Comparison of ENCODE assay signal across 8 mouse cellular contexts in the genomic region with DNA sequence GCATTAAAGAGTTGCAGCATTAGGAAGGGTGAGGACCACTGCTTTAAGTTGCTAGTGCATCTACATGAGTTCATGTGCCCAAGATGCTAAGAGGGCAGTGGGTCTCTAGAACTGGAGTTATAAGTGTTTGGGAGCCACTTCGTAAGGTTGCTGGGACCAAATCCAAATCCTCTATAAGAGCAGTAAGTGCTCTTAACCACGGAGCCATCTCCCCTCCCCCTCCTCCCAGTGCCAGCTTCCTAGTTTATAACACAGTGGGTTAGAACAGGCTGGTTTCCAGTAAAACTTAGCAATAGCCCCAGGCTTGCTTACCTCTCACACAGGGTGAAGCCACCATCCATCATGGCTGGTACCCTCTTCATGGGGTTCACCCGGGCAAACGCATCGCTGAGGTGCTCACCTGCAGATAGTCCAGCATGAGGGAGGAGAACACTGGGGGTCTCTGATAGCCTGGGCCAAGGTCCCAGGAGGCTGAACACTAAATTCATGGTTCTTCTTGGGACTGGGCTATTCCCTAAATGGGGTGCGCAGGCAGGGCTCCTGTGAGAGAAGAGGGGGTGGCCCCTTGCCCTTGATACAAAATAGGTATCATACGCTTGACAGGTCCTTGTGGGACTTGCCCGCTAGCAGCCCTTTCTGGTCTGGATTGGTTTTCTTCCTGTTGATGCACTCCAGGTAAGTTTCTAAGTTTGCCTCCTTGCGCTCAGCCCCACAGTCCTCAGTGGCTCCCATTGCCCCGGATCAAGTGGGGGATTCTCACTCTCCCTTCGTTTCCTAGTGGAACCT. TPM values are rescaled to one million over a fixed set of nuclear protein-coding genes. Genes with fewer than 3 reads are reported as not detected.
A peak's percentile ranks its signal among the peaks of the same experiment; 100 is the strongest.
DNase-seq lines count a peak whose midpoint lies in the region; ATAC-seq and TF ChIP-seq lines count a peak whose summit lies in the region.

No protein-coding gene starts in this region.

- 0 out of 2 replicates have a peak, but pooled peaks cover 1% of the 10 kb centered on the region for H3K4me1 ChIP-seq in heart, adult 2 months (ENCODE audit: control insufficient read depth, insufficient read depth, low read length)
- peaks cover 21% of the 10 kb centered on the region for H3K4me1 ChIP-seq in forebrain, embryonic 16.5 days (replicated peaks; ENCODE audit: control insufficient read depth, insufficient read depth, low read length)
- H3K4me1 ChIP-seq in limb, embryonic 13.5 days, result peaks cover 33% of the 10 kb centered on the region
- H3K4me1 ChIP-seq in midbrain, embryonic 16.5 days (ENCODE audit: control insufficient read depth, insufficient read depth, low read length), result peaks cover 5% of the 10 kb centered on the region

- H3K79me2 ChIP-seq in heart, adult 2 months (replicated peaks; ENCODE audit: control insufficient read depth, insufficient read depth, low read length), result no peaks in the 10 kb centered on the region

- no peak for DNase-seq in heart, adult 2 months
- DNase-seq in heart, adult 8-10 months (ENCODE audit: low spot score), result no peak
- DNase-seq in urinary bladder, adult 2 months (ENCODE audit: low spot score), result no peak
- DNase-seq in right cerebral cortex, postnatal 4 days, result no peak

- TF ChIP-seq EP300 in heart, adult 2 months (IDR thresholded peaks at IDR 0.05; ENCODE audit: insufficient read depth, low read depth, low read length), result no peak

- peak overlapping the region; percentile 58 for H3K4me3 ChIP-seq in heart, adult 2 months
- peak overlapping the region; percentile 47 for H3K4me3 ChIP-seq in forebrain, embryonic 16.5 days (replicated peaks; ENCODE audit: low read length)
- peak overlapping the region; percentile 52 for H3K4me3 ChIP-seq in limb, embryonic 13.5 days
- H3K4me3 ChIP-seq in midbrain, embryonic 16.5 days (ENCODE audit: low read depth, low read length), result peak overlapping the region; percentile 41

- H3K36me3 ChIP-seq in heart, adult 2 months (ENCODE audit: control insufficient read depth, insufficient read depth, low read length), result no peaks in the 10 kb centered on the region
- no peaks in the 10 kb centered on the region for H3K36me3 ChIP-seq in forebrain, embryonic 16.5 days (ENCODE audit: control insufficient read depth, insufficient read depth)
- H3K36me3 ChIP-seq in limb, embryonic 13.5 days, result no peaks in the 10 kb centered on the region
- no peaks in the 10 kb centered on the region for H3K36me3 ChIP-seq in midbrain, embryonic 16.5 days (ENCODE audit: control insufficient read depth, insufficient read depth, low read length)

- intact Hi-C loops in heart, adult 2 months (cut with DNase I), result loop anchor here (2.0 kb wide), 1 partner anchor 36 kb away; no protein-coding TSS in a partner anchor

- H3K27me3 ChIP-seq in heart, adult 2 months (ENCODE audit: control insufficient read depth, insufficient read depth, low read length), result no peaks in the 10 kb centered on the region
- H3K27me3 ChIP-seq in forebrain, embryonic 16.5 days (replicated peaks; ENCODE audit: control insufficient read depth, insufficient read depth, low read length), result no peaks in the 10 kb centered on the region; the same call in 1 of the 2 replicates
- peaks cover 11% of the 10 kb centered on the region for H3K27me3 ChIP-seq in limb, embryonic 13.5 days
- H3K27me3 ChIP-seq in midbrain, embryonic 16.5 days (ENCODE audit: control insufficient read depth, insufficient read depth, low read depth, low read length), result no peaks in the 10 kb centered on the region

- no peaks in the 10 kb centered on the region for H3K9me3 ChIP-seq in forebrain, embryonic 16.5 days (ENCODE audit: control insufficient read depth, low read length)
- no peaks in the 10 kb centered on the region for H3K9me3 ChIP-seq in limb, embryonic 13.5 days
- H3K9me3 ChIP-seq in midbrain, embryonic 16.5 days (replicated peaks; ENCODE audit: control insufficient read depth, low read length, poor library complexity, severe bottlenecking), result no peaks in the 10 kb centered on the region

- H3K27ac ChIP-seq in heart, adult 2 months, result peak overlapping the region; percentile 2; the same call in 1 of the 2 replicates
- H3K27ac ChIP-seq in forebrain, embryonic 16.5 days (ENCODE audit: low read length), result no peak overlapping the region
- no peak overlapping the region for H3K27ac ChIP-seq in limb, embryonic 13.5 days
- H3K27ac ChIP-seq in midbrain, embryonic 16.5 days (ENCODE audit: low read length), result no peak overlapping the region

- no peak for TF ChIP-seq CTCF in heart, adult 2 months (IDR thresholded peaks at IDR 0.05)

- H3K4me2 ChIP-seq in forebrain, embryonic 16.5 days (ENCODE audit: low read length), result peak overlapping the region; percentile 87
- peak overlapping the region; percentile 81 for H3K4me2 ChIP-seq in limb, embryonic 13.5 days (replicated peaks)
- H3K4me2 ChIP-seq in midbrain, embryonic 16.5 days (ENCODE audit: low read length), result peak overlapping the region; percentile 59

- ATAC-seq in forebrain, embryonic 16.5 days, result 0 out of 2 replicates have a peak, but pooled peaks have one; percentile 13
- no peak for ATAC-seq in limb, embryonic 13.5 days (ENCODE audit: low FRiP score, low read depth)
- ATAC-seq in midbrain, embryonic 16.5 days, result no peak
- no peak for ATAC-seq in CD4-positive, CD25-positive, alpha-beta regulatory T cell, adult 4 months

- no peak for TF ChIP-seq POLR2A in heart, adult 2 months (IDR thresholded peaks at IDR 0.05; ENCODE audit: insufficient read depth, low read depth, low read length)

- 48% methylated on average over 11 of the region's 11 CpGs for WGBS in heart, adult 2 months
- WGBS in forebrain, embryonic 16.5 days, result 48% methylated on average over 11 of the region's 11 CpGs
- 44% methylated on average over 11 of the region's 11 CpGs for WGBS in limb, embryonic 13.5 days
- WGBS in midbrain, embryonic 16.5 days, result 45% methylated on average over 11 of the region's 11 CpGs

- 0 out of 2 replicates have a peak overlapping the region, but pooled peaks have one; percentile 13 for H3K9ac ChIP-seq in heart, adult 2 months (ENCODE audit: low read depth, low read length)
- peak overlapping the region; percentile 9 for H3K9ac ChIP-seq in forebrain, embryonic 16.5 days (replicated peaks; ENCODE audit: low read depth, low read length)
- H3K9ac ChIP-seq in limb, embryonic 13.5 days, result peak overlapping the region; percentile 64; the same call in 1 of the 2 replicates
- H3K9ac ChIP-seq in midbrain, embryonic 16.5 days (ENCODE audit: low read depth, low read length), result no peak overlapping the region

RNA-seq across cellular contexts. Expression of gene Gstt1, which starts 1.5 kb away (rescaled TPM):
- 10 to 100 TPM; 15.8 to 16.8 TPM for total RNA-seq in heart, adult 2 months (2021)
- polyA plus RNA-seq in heart, adult 2 months (2012; rRNA removed), result 52.1 and 58.5 TPM in 2 replicates
- 10 to 100 TPM; 15.7 to 26.4 (median 22.1) TPM for total RNA-seq in heart, adult 8-10 months (2022)
- polyA plus RNA-seq in forebrain, embryonic 16.5 days (2015; fragmentation: Nextera tagmentation; extraction: Ambion mirVana), result 10.5 and 15.2 TPM in 2 replicates
- 14.9 and 16.3 TPM in 2 replicates for polyA plus RNA-seq in limb, embryonic 13.5 days (2015; fragmentation: Nextera tagmentation; extraction: Ambion mirVana)
- 18.7 and 20.3 TPM in 2 replicates for polyA plus RNA-seq in midbrain, embryonic 16.5 days (2015; fragmentation: Nextera tagmentation; extraction: Ambion mirVana)
- polyA plus RNA-seq in urinary bladder, adult 2 months (2012; rRNA removed), result 160 and 208 TPM in 2 replicates
- polyA plus RNA-seq in CD4-positive, CD25-positive, alpha-beta regulatory T cell, adult 4 months (2017; shearing (Covaris generic)), result 1 to 10 TPM in 1 of 2 experiments, not detected in 1; 1.3 TPM

RNA-seq across cellular contexts. Expression of gene Gstt3, which starts 15.7 kb away (rescaled TPM):
- 1 to 10 TPM; 2.9 to 5.7 TPM for total RNA-seq in heart, adult 2 months (2021)
- polyA plus RNA-seq in heart, adult 2 months (2012; rRNA removed), result 7.1 and 9.0 TPM in 2 replicates
- 1 to 10 TPM; 3.0 to 5.6 (median 5.0) TPM for total RNA-seq in heart, adult 8-10 months (2022)
- polyA plus RNA-seq in forebrain, embryonic 16.5 days (2015; fragmentation: Nextera tagmentation; extraction: Ambion mirVana), result 0.77 and 1.2 TPM in 2 replicates
- 19.6 and 21.5 TPM in 2 replicates for polyA plus RNA-seq in limb, embryonic 13.5 days (2015; fragmentation: Nextera tagmentation; extraction: Ambion mirVana)
- polyA plus RNA-seq in midbrain, embryonic 16.5 days (2015; fragmentation: Nextera tagmentation; extraction: Ambion mirVana), result 0.53 and 1.4 TPM in 2 replicates
- 130 and 148 TPM in 2 replicates for polyA plus RNA-seq in urinary bladder, adult 2 months (2012; rRNA removed)
- 10 to 100 TPM in 1 of 2 experiments, 1 to 10 TPM in 1; 6.4 to 16.8 TPM for polyA plus RNA-seq in CD4-positive, CD25-positive, alpha-beta regulatory T cell, adult 4 months (2017; shearing (Covaris generic))

RNA-seq across cellular contexts. Expression of gene Gm20441, which starts 16.2 kb away (rescaled TPM):
- total RNA-seq in heart, adult 2 months (2021), result not detected
- not detected in 2 replicates for polyA plus RNA-seq in heart, adult 2 months (2012; rRNA removed)
- total RNA-seq in heart, adult 8-10 months (2022), result not detected
- not detected in 2 replicates for polyA plus RNA-seq in forebrain, embryonic 16.5 days (2015; fragmentation: Nextera tagmentation; extraction: Ambion mirVana)
- polyA plus RNA-seq in limb, embryonic 13.5 days (2015; fragmentation: Nextera tagmentation; extraction: Ambion mirVana), result 0.86 TPM in 1 of 2 replicates, not detected in the other
- not detected in 2 replicates for polyA plus RNA-seq in midbrain, embryonic 16.5 days (2015; fragmentation: Nextera tagmentation; extraction: Ambion mirVana)
- 0.40 and 0.74 TPM in 2 replicates for polyA plus RNA-seq in urinary bladder, adult 2 months (2012; rRNA removed)
- not detected for polyA plus RNA-seq in CD4-positive, CD25-positive, alpha-beta regulatory T cell, adult 4 months (2017; shearing (Covaris generic))

RNA-seq across cellular contexts. Expression of gene Ddt, which starts 23.7 kb away (rescaled TPM):
- 100 to 1,000 TPM in 1 of 2 experiments, 10 to 100 TPM in 1; 89.2 to 110 TPM for total RNA-seq in heart, adult 2 months (2021)
- polyA plus RNA-seq in heart, adult 2 months (2012; rRNA removed), result 90.1 and 116 TPM in 2 replicates
- total RNA-seq in heart, adult 8-10 months (2022), result 100 to 1,000 TPM in 1 of 4 experiments, 10 to 100 TPM in 3; 83.6 to 103 (median 88.3) TPM
- polyA plus RNA-seq in forebrain, embryonic 16.5 days (2015; fragmentation: Nextera tagmentation; extraction: Ambion mirVana), result 55.9 and 57.0 TPM in 2 replicates
- 92.4 and 95.9 TPM in 2 replicates for polyA plus RNA-seq in limb, embryonic 13.5 days (2015; fragmentation: Nextera tagmentation; extraction: Ambion mirVana)
- polyA plus RNA-seq in midbrain, embryonic 16.5 days (2015; fragmentation: Nextera tagmentation; extraction: Ambion mirVana), result 70.1 and 77.0 TPM in 2 replicates
- polyA plus RNA-seq in urinary bladder, adult 2 months (2012; rRNA removed), result 54.4 and 60.6 TPM in 2 replicates
- polyA plus RNA-seq in CD4-positive, CD25-positive, alpha-beta regulatory T cell, adult 4 months (2017; shearing (Covaris generic)), result 10 to 100 TPM; 73.3 to 80.4 TPM

RNA-seq across cellular contexts. Expression of gene Gstt4, which starts 25.4 kb away (rescaled TPM):
- total RNA-seq in heart, adult 2 months (2021), result not detected
- polyA plus RNA-seq in heart, adult 2 months (2012; rRNA removed), result 0.29 and 0.44 TPM in 2 replicates
- total RNA-seq in heart, adult 8-10 months (2022), result not detected
- not detected in 2 replicates for polyA plus RNA-seq in forebrain, embryonic 16.5 days (2015; fragmentation: Nextera tagmentation; extraction: Ambion mirVana)
- not detected in 2 replicates for polyA plus RNA-seq in limb, embryonic 13.5 days (2015; fragmentation: Nextera tagmentation; extraction: Ambion mirVana)
- polyA plus RNA-seq in midbrain, embryonic 16.5 days (2015; fragmentation: Nextera tagmentation; extraction: Ambion mirVana), result not detected in 2 replicates
- 0.11 TPM in 1 of 2 replicates, not detected in the other for polyA plus RNA-seq in urinary bladder, adult 2 months (2012; rRNA removed)
- not detected for polyA plus RNA-seq in CD4-positive, CD25-positive, alpha-beta regulatory T cell, adult 4 months (2017; shearing (Covaris generic))
